In the genomic region with DNA sequence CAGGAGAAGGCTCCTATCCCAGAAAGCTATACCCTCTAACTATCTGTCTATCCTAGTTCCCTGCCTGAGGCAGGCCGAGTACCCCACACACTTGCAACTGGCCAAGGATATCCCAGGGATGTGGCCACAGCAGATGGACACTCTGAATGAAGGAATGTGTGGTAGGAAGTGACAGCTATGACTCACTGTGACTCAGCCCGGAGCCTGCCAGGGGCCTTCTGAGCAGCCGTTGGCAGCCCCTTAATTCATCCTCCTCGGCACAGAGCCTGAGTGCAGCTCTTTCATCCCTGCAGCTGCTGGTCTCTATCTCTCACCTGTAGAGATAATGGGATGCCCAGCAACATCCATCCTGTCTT, we compare ENCODE assay signal across 8 mouse cellular contexts.
DNase-seq lines count a peak whose midpoint lies in the region; ATAC-seq and TF ChIP-seq lines count a peak whose summit lies in the region.
"Had no signal": no experiment of that assay in that cellular context is flagged by ENCODE, and none has a peak within 500 bp of the region (broad histone marks: within the 10 kb centered on the region; RNA-seq: fewer than 3 reads in every experiment).

No protein-coding gene starts in this region.

- peak; percentile 97 for DNase-seq in 416B (ENCODE audit: low read depth)
- DNase-seq in NIH3T3 (ENCODE audit: low read depth) = peak; percentile 83
- peak; percentile 68 for DNase-seq in lung, postnatal 0 days (ENCODE audit: low spot score)
- no peak for DNase-seq in ovary, postnatal 14 days (ENCODE audit: low spot score)
- DNase-seq in hindbrain, embryonic 10.5 days (ENCODE audit: low spot score) = no peak
- DNase-seq: liver, embryonic 13.5 days had no signal

- H3K36me3 ChIP-seq in lung, postnatal 0 days (ENCODE audit: insufficient read depth, low read length) = no peaks in the 10 kb centered on the region
- H3K36me3 ChIP-seq in hindbrain, embryonic 10.5 days = no peaks in the 10 kb centered on the region
- H3K36me3 ChIP-seq: liver, embryonic 13.5 days had no signal

- TF ChIP-seq POLR2A in embryonic fibroblast, embryonic 13.5 days (IDR thresholded peaks at IDR 0.05; ENCODE audit: low read depth, low read length) = no peak

- WGBS in lung, postnatal 0 days = 27% methylated on average over 4 of the region's 4 CpGs
- 89% methylated on average over 4 of the region's 4 CpGs for WGBS in hindbrain, embryonic 10.5 days

- no peak overlapping the region for H3K4me2 ChIP-seq in lung, postnatal 0 days (replicated peaks; ENCODE audit: low read depth, low read length)
- H3K4me2 ChIP-seq: liver, embryonic 13.5 days had no signal

- ATAC-seq in lung, postnatal 0 days = peak; percentile 66
- no peak for ATAC-seq in inflammation-experienced regulatory T-cells, adult 6 months

- no peak overlapping the region for H3K9ac ChIP-seq in lung, postnatal 0 days (replicated peaks; ENCODE audit: low read depth)
- H3K9ac ChIP-seq: liver, embryonic 13.5 days had no signal

- H3K9me3 ChIP-seq in lung, postnatal 0 days (ENCODE audit: low read length) = no peaks in the 10 kb centered on the region
- no peaks in the 10 kb centered on the region for H3K9me3 ChIP-seq in hindbrain, embryonic 10.5 days
- H3K9me3 ChIP-seq: liver, embryonic 13.5 days had no signal

- peak; percentile 16; the same call in 1 of the 2 replicates for TF ChIP-seq EP300 in lung, postnatal 0 days (IDR thresholded peaks at IDR 0.05)

- H3K4me3 ChIP-seq in embryonic fibroblast, embryonic 13.5 days (ENCODE audit: insufficient read depth, low read length) = no peak overlapping the region
- H3K4me3 ChIP-seq in lung, postnatal 0 days (ENCODE audit: low read depth, low read length) = no peak overlapping the region
- no peak overlapping the region for H3K4me3 ChIP-seq in hindbrain, embryonic 10.5 days
- H3K4me3 ChIP-seq: liver, embryonic 13.5 days had no signal

- peaks cover 43% of the 10 kb centered on the region for H3K4me1 ChIP-seq in embryonic fibroblast, embryonic 13.5 days (ENCODE audit: control insufficient read depth, insufficient read depth, low read length)
- H3K4me1 ChIP-seq in lung, postnatal 0 days (ENCODE audit: insufficient read depth, low read depth, low read length) = peaks cover 21% of the 10 kb centered on the region
- H3K4me1 ChIP-seq in hindbrain, embryonic 10.5 days (replicated peaks) = peaks cover 31% of the 10 kb centered on the region

- peak overlapping the region; percentile 90 for H3K27ac ChIP-seq in embryonic fibroblast, embryonic 13.5 days (ENCODE audit: insufficient read depth, low read length)
- H3K27ac ChIP-seq in lung, postnatal 0 days (ENCODE audit: low read length) = no peak overlapping the region
- no peak overlapping the region for H3K27ac ChIP-seq in hindbrain, embryonic 10.5 days
- H3K27ac ChIP-seq: liver, embryonic 13.5 days had no signal

- H3K27me3 ChIP-seq in lung, postnatal 0 days (replicated peaks; ENCODE audit: insufficient read depth, low read length) = no peaks in the 10 kb centered on the region
- H3K27me3 ChIP-seq in hindbrain, embryonic 10.5 days (ENCODE audit: insufficient read depth, poor library complexity, severe bottlenecking) = peaks cover 4% of the 10 kb centered on the region
- H3K27me3 ChIP-seq: liver, embryonic 13.5 days had no signal

- no peak for TF ChIP-seq CTCF in embryonic fibroblast, embryonic 13.5 days (IDR thresholded peaks at IDR 0.05; ENCODE audit: borderline replicate concordance, insufficient read depth, low read length)
- TF ChIP-seq CTCF in lung, postnatal 0 days (IDR thresholded peaks at IDR 0.05) = no peak

Comparison
In these comparisons a context has a peak if more than half of its experiments do, and no peak if none do; other contexts are left out.
1. DNase-seq: peak in 416B (single experiment), NIH3T3 (single experiment) and lung, postnatal 0 days (single experiment); none in ovary, postnatal 14 days (single experiment) and hindbrain, embryonic 10.5 days (single experiment).